Mouse (Mus musculus) cerebellum, postnatal 25 days (tissue): ENCODE results near the gene Macrod2.

Source experiments
- DNase-seq, 2 experiments: peaks; one replicate each; pipeline ENCODE4 v3.0.0; 2021; ENCODE audit warnings: mixed read lengths in 2 of 2

The Macrod2 gene

DNA sequence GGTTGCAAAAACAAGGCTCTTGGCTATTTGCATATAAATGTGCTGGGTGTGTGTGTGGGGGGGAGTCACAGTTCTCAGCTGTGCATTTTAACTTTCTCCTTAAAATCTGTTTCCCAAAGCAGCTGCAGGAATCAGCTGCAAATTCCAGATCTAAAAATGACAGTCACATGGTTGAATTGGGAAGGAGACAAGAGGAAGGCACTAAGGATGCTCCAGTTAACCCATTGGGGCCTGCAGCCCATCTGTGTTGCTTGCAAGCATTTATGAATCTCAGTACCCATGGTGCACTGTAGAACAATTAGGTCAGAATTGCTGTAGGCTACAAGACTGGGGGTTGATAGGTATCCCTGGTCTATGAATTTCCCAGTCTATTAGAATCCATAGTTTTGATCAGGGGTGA, 2008.3 kb downstream of the Macrod2 start:
- DNase-seq: no peak

DNA sequence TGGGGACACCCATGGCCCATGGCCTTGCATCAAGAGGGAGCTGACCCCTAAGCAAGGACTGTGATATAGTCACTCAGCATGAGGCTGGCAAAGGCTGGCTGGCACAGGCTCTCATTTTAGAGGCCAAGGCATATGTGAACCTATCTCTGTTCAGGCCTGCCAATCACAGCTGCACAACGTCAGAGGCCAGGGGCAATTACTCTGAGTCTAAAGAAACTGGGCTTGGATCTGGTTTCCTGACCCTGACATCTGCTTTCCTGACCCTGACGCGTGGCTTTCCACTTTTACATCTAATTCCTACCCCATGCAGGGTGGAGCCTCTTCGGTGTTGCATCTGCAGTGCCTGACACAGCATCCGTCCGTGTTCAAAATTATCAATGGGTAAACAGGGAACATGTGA, 2009.2 kb downstream of the Macrod2 start:
- DNase-seq: peak; percentile 17 to 20

DNA sequence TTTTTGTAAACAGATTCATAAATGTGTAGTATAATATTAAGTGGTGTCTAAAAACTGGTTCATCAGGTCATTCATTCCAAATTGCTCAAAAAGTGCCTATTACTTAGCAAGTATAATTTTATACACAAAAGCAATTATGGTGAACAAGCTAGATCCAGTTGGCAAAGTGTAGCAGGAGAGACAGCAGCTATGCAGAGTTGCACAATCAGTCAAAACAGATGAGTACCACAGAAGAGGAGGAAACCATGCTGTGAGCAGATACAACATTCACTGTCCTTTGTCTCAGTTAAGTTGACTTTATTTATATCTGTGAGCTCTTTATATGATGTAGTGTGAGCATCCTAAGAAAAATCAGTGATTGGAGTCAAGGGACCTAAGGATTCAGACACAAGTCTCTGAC, 2012.2 kb downstream of the Macrod2 start:
- DNase-seq: no peak

DNA sequence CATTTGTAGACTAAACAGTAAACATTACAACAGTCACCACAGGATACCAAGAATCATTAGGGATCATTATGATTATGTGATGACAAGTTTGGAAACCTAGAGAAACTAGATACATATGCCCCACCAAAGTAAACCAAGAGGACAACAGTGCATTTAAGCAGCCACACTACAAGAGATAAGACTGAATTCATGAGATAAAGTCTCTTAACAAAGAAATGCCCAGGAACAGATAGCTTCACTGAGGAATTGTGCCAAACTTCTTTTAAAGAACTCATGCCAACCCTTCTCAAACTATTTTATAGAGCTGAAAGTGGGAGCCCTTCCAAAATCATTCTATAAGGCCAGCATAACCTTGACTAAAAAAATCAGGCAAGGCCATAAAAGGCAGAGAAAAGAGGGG, 2015.0 kb downstream of the Macrod2 start:
- DNase-seq: no peak

DNA sequence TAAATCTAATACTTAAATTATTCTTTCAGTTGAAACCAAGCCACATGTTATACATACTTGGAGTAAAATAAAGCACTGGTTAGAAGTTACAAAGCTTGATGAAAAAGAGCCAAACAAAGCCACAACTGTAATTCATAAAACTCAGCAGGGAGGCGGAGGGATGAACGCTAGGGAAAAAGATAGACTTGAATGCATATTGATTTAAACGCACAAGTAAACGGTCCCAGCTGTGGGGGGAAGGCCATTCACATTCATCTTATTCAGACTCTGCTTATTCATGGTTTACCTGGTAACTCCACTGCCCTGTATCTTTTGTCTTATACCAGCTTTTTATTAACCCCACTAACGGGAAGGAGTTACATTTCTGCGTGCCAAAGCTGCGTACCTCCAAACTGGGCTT, 2038.0 kb downstream of the Macrod2 start:
- DNase-seq: no peak

- no peak for DNase-seq
These were observed 2039.6 kb downstream of the Macrod2 start for GRCm38 (mm10) chr2:142434731-142435130.

GRCm38 (mm10) chr2:142437606-142438461, 2042.7 kb downstream of the Macrod2 start:
- DNase-seq: peak; percentile 87 to 91
